Mouse (Mus musculus) neural tube, embryonic 12.5 days (tissue): ENCODE data around the gene Pabpc4. TPM values are rescaled to one million over a fixed set of nuclear protein-coding genes. Genes with fewer than 3 reads are reported as not detected.

ENCODE experiments used
- ATAC-seq: fragments of 200-750 bp; cut with Nextera tagmentation; 2 replicates; pipeline ENCODE4 v1.8.0; 2017; ENCODE audit warnings: low read depth, mild to moderate bottlenecking, moderate TSS enrichment, moderate library complexity; ENCODE audit not compliant: low FRiP score
- H3K27ac ChIP-seq: fragments of 300-500 bp; sonication (generic); 2 replicates; pipeline ENCODE4 v1.5.1; 2016
- H3K27me3 ChIP-seq: fragments of 300-500 bp; sonication (generic); replicated peaks from 2 replicates; pipeline ENCODE4 v1.6.1; 2016; ENCODE audit warnings: mild to moderate bottlenecking
- H3K36me3 ChIP-seq: fragments of 300-500 bp; sonication (generic); 2 replicates; pipeline ENCODE4 v1.6.1; 2016; ENCODE audit warnings: mild to moderate bottlenecking
- H3K4me1 ChIP-seq: fragments of 300-500 bp; sonication (generic); 2 replicates; pipeline ENCODE4 v1.6.1; 2016
- H3K4me2 ChIP-seq: fragments of 300-500 bp; sonication (generic); replicated peaks from 2 replicates; pipeline ENCODE4 v1.6.1; 2016; ENCODE audit warnings: mild to moderate bottlenecking
- H3K4me3 ChIP-seq: fragments of 300-500 bp; sonication (generic); 2 replicates; pipeline ENCODE4 v1.5.1; 2016
- H3K9ac ChIP-seq: fragments of 300-500 bp; sonication (generic); 2 replicates; pipeline ENCODE4 v1.6.1; 2016; ENCODE audit warnings: mild to moderate bottlenecking
- H3K9me3 ChIP-seq: fragments of 300-500 bp; sonication (generic); 2 replicates; pipeline ENCODE4 v1.6.1; 2016; ENCODE audit warnings: mild to moderate bottlenecking
- WGBS: fragments of 180-500 bp; shearing (Covaris S2); methylation state at CpG from one replicate; pipeline ENCODE4 v1.1.7; 2016; 5-methylcytosine and 5-hydroxymethylcytosine counted together
- polyA plus RNA-seq: library from polyadenylated mRNA; unstranded; fragments of >200 nt; fragmentation: Nextera tagmentation; extraction: Ambion mirVana; gene quantifications from 2 replicates; pipeline ENCODE4 v1.2.1, GENCODE M21; 2016

Gene Pabpc4
- polyA plus RNA-seq, 1 experiment from 2014 or later: 27.5 TPM

DNA sequence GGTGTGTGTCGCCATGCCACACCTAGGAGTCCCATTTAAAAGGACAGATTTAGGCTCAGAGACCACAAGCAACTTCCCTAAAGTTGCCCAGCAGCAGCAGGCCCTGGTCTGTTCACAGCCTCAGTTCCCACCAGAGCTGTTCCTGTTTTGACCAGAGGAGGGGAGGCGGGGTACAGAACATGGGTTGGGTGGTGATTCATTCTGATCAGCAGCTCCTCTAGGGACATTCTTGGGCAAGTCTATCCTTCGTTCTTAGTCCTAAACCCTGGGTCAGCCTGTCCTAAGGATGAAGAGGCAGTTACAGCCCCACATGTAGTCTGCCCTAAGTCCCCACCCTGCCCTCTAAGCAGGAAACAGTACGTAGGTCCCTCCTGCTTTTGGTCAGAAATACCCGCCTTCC lies 78.1 kb downstream of the Pabpc4 start:
- Histone ChIP-seq H3K9me3 (no peaks in the 10 kb centered on the region), H3K4me3 (no peak overlapping the region), H3K27me3 (peaks cover 45% of the 10 kb centered on the region), H3K4me2 (no peak overlapping the region), H3K9ac (no peak overlapping the region), H3K36me3 (no peaks in the 10 kb centered on the region), H3K27ac (no peak overlapping the region), H3K4me1 (peaks cover 15% of the 10 kb centered on the region)
- WGBS: 71% methylated on average over 5 of the region's 5 CpGs
- no peak for ATAC-seq

DNA sequence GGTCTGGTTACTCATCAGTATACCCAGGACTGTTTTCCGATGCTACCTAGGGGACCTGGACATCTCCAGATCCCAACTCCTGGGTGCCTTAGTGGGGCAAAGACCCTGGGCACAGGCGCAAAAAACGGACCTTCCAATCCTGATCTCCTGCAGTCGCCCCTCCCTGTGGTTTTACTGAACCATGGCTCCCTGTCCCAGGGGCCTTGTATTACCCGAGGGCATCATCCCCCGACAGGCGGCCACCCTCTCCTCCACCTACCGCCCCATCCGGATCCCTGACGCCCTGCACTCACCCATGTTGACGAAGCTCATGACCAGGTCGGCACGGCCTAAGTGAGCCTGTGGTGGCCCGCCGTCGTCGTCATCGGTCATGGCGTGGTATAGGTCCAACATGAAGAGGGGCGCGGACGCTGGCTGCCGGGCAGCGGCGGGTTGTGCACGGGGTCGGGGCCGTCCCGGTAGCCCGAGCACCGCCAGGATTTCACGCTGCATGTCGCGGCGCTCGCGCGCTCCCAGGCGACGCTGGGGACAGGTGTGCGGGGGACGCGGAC lies 80.0 kb downstream of the Pabpc4 start:
- H3K9me3 ChIP-seq: no peaks in the 10 kb centered on the region
- H3K4me1 ChIP-seq: peaks cover 15% of the 10 kb centered on the region
- peak overlapping the region; percentile 96 for H3K4me2 ChIP-seq
- WGBS: 4% methylated on average over 42 of the region's 43 CpGs
- peak; percentile 49 for ATAC-seq
- peak overlapping the region; percentile 45 for H3K9ac ChIP-seq
- H3K27me3 ChIP-seq: peaks cover 45% of the 10 kb centered on the region
- peak overlapping the region; percentile 50 for H3K4me3 ChIP-seq
- no peaks in the 10 kb centered on the region for H3K36me3 ChIP-seq
- no peak overlapping the region for H3K27ac ChIP-seq

DNA sequence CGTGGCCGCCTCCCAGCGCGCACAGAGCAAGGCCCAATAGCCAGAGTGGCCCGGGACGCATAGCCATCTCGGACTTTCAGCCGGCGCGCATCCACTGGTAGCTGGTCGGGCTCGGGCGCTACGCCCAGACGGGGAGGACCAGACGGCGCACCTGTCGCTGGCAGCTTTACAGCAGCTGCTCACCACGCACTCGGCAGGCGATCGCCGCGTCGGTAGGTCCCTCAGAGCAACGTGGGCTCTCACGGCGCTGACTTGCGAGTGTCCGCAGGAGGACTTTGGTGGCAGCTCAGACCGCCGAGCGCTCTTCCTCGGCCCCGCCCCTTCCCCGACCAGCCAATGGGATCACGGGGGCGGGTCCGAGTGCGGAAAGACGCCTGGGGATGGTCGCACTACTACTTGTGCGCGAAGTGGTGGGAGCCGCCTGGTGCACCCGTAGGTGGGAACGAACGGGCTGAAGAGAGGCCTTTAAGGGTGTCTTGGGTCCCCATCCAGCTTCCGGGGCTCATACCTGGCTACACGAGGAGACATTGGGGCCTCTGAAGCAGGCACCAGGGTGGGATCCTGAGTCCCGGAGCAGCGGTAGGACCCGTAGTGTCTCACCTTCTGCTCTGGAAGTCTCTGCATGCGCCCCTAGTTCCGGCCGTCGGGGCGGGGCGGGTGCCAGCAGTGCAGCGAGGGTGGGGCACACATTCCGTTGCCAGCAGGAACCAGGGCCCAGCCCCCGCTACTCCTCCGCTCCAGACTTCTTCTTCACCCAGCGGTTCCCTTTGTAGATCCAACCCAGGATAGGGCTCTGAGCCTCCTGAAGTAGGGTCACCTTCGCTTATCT lies 80.7 kb downstream of the Pabpc4 start, which contains the start of gene Bmp8a:
Gene Bmp8a, minus strand, starts transcription at position 611 of the 829 bp plus-strand sequence.
- peaks cover 45% of the 10 kb centered on the region for H3K27me3 ChIP-seq
- H3K36me3 ChIP-seq: peaks cover 5% of the 10 kb centered on the region; the same call in 1 of the 2 replicates
- H3K9me3 ChIP-seq: no peaks in the 10 kb centered on the region
- H3K27ac ChIP-seq: no peak within 1 kb of the TSS
- H3K4me3 ChIP-seq: peak within 1 kb of the TSS; percentile 50
- peak; percentile 89 for ATAC-seq
- H3K9ac ChIP-seq: peak within 1 kb of the TSS; percentile 45
- peaks cover 15% of the 10 kb centered on the region for H3K4me1 ChIP-seq
- H3K4me2 ChIP-seq: peak within 1 kb of the TSS; percentile 96
- under 1% methylated on average over 65 of the region's 65 CpGs for WGBS

DNA sequence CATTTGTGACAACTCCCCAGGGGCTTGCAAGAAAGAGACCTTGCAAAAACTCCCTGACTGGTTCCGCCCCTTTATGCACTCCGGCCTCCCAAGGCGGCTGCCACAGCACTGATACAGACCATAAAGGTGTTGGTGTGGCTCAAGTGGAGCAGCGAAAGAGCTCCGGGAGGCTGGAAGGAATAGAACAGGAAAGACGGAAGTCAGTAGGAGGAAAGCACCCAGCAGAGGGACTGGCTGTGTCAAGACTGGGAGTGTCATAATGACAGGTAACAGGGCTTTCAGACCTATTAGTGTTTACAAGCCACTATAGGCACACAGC lies 81.3 kb downstream of the Pabpc4 start:
- 4% methylated on average over 6 of the region's 6 CpGs for WGBS
- peak; percentile 27 for ATAC-seq
- H3K36me3 ChIP-seq: peaks cover 9% of the 10 kb centered on the region; the same call in 1 of the 2 replicates
- peaks cover 15% of the 10 kb centered on the region for H3K4me1 ChIP-seq
- H3K27me3 ChIP-seq: peaks cover 45% of the 10 kb centered on the region
- no peaks in the 10 kb centered on the region for H3K9me3 ChIP-seq
- H3K9ac ChIP-seq: no peak overlapping the region
- H3K4me2 ChIP-seq: peak overlapping the region; percentile 96
- H3K4me3 ChIP-seq: peak overlapping the region; percentile 50
- H3K27ac ChIP-seq: no peak overlapping the region

Other genes with a start within 250 kb of the Pabpc4 start
- 26.6 and 29.7 TPM in 2 replicates for gene Trit1, start 245.8 kb upstream of the Pabpc4 start, polyA plus RNA-seq
- 0.22 and 0.29 TPM in 2 replicates for gene Bmp8b, start 157.2 kb upstream of the Pabpc4 start, polyA plus RNA-seq
- gene Oxct2b, start 146.1 kb upstream of the Pabpc4 start, polyA plus RNA-seq: 0.13 TPM in 1 of 2 replicates, not detected in the other
- gene Ppie, start 122.4 kb upstream of the Pabpc4 start, polyA plus RNA-seq: 80.1 and 80.9 TPM in 2 replicates
- 3.8 and 4.2 TPM in 2 replicates for gene Hpcal4, start 79.1 kb upstream of the Pabpc4 start, polyA plus RNA-seq
- gene Nt5c1a, start 60.8 kb upstream of the Pabpc4 start, polyA plus RNA-seq: 0.15 TPM in 1 of 2 replicates, not detected in the other
- 20.1 and 24.6 TPM in 2 replicates for gene Heyl, start 28.8 kb upstream of the Pabpc4 start, polyA plus RNA-seq
- not detected in 2 replicates for gene Oxct2a, start 61.3 kb downstream of the Pabpc4 start, polyA plus RNA-seq
- gene Bmp8a, start 80.9 kb downstream of the Pabpc4 start, polyA plus RNA-seq: 0.41 and 0.45 TPM in 2 replicates